Mouse (Mus musculus) forebrain, embryonic 13.5 days (tissue): ENCODE data around the gene Zfp362. TPM values are rescaled to one million over a fixed set of nuclear protein-coding genes. Genes with fewer than 3 reads are reported as not detected.

Experiments
- ATAC-seq: fragments of 200-750 bp; cut with Nextera tagmentation; 2 replicates; pipeline ENCODE4 v1.8.0; 2017
- H3K27ac ChIP-seq: fragments of 300-500 bp; sonication (generic); 2 replicates; pipeline ENCODE4 v1.5.1; 2015; ENCODE audit warnings: inconsistent platforms, mild to moderate bottlenecking, moderate library complexity
- H3K27me3 ChIP-seq: fragments of 300-500 bp; sonication (generic); 2 replicates; pipeline ENCODE4 v1.6.1; 2015; ENCODE audit warnings: mild to moderate bottlenecking, inconsistent platforms
- H3K36me3 ChIP-seq: fragments of 300-500 bp; sonication (generic); 2 replicates; pipeline ENCODE4 v1.6.1; 2015; ENCODE audit warnings: mild to moderate bottlenecking, inconsistent platforms; ENCODE audit not compliant: poor library complexity, severe bottlenecking
- H3K4me1 ChIP-seq: fragments of 300-500 bp; sonication (generic); 2 replicates; pipeline ENCODE4 v1.6.1; 2015; ENCODE audit warnings: inconsistent platforms
- H3K4me2 ChIP-seq: fragments of 300-500 bp; sonication (generic); 2 replicates; pipeline ENCODE4 v1.6.1; 2015; ENCODE audit warnings: inconsistent platforms, mild to moderate bottlenecking, moderate library complexity
- H3K4me3 ChIP-seq: fragments of 300-500 bp; sonication (generic); 2 replicates; pipeline ENCODE4 v1.5.1; 2015; ENCODE audit warnings: mild to moderate bottlenecking, inconsistent platforms
- H3K9ac ChIP-seq: fragments of 300-500 bp; sonication (generic); 2 replicates; pipeline ENCODE4 v1.6.1; 2015; ENCODE audit warnings: mild to moderate bottlenecking, inconsistent platforms
- H3K9me3 ChIP-seq: fragments of 300-500 bp; sonication (generic); replicated peaks from 2 replicates; pipeline ENCODE4 v1.6.1; 2016; ENCODE audit warnings: inconsistent platforms
- WGBS: fragments of 180-500 bp; shearing (Covaris S2); methylation state at CpG from one replicate; pipeline ENCODE4 v1.1.7; 2015; 5-methylcytosine and 5-hydroxymethylcytosine counted together
- polyA plus RNA-seq: library from polyadenylated mRNA; unstranded; fragments of >200 nt; fragmentation: Nextera tagmentation; extraction: Ambion mirVana; gene quantifications from 2 replicates; pipeline ENCODE4 v1.2.1, GENCODE M21; 2015

The Zfp362 gene
- polyA plus RNA-seq, 1 experiment from 2014 or later = 42.3 TPM

- H3K4me1 ChIP-seq = no peaks in the 10 kb centered on the region
- no peaks in the 10 kb centered on the region for H3K9me3 ChIP-seq
- no peak overlapping the region for H3K27ac ChIP-seq
- no peak for ATAC-seq
- 94% methylated on average over 9 of the region's 9 CpGs for WGBS
- H3K27me3 ChIP-seq = no peaks in the 10 kb centered on the region
- H3K36me3 ChIP-seq = peaks cover 83% of the 10 kb centered on the region
- no peak overlapping the region for H3K9ac ChIP-seq
- H3K4me2 ChIP-seq = no peak overlapping the region
- no peak overlapping the region for H3K4me3 ChIP-seq
Measured at GRCm38 (mm10) chr4:128774467-128774866, 31.4 kb downstream of the Zfp362 start.

GRCm38 (mm10) chr4:128773820-128774219 lies 32.0 kb downstream of the Zfp362 start:
- H3K9ac ChIP-seq = no peak overlapping the region
- no peak for ATAC-seq
- H3K36me3 ChIP-seq = peaks cover 77% of the 10 kb centered on the region
- no peak overlapping the region for H3K4me2 ChIP-seq
- H3K4me1 ChIP-seq = no peaks in the 10 kb centered on the region
- H3K9me3 ChIP-seq = no peaks in the 10 kb centered on the region
- WGBS = 91% methylated on average over 11 of the region's 11 CpGs
- no peak overlapping the region for H3K27ac ChIP-seq
- no peaks in the 10 kb centered on the region for H3K27me3 ChIP-seq
- H3K4me3 ChIP-seq = no peak overlapping the region

GRCm38 (mm10) chr4:128770698-128771097 lies 35.1 kb downstream of the Zfp362 start:
- H3K4me1 ChIP-seq = no peaks in the 10 kb centered on the region
- no peak overlapping the region for H3K9ac ChIP-seq
- no peaks in the 10 kb centered on the region for H3K9me3 ChIP-seq
- H3K4me2 ChIP-seq = no peak overlapping the region
- H3K27me3 ChIP-seq = no peaks in the 10 kb centered on the region
- WGBS = 86% methylated on average over 5 of the region's 5 CpGs
- no peak; the same call in 1 of the 2 replicates for ATAC-seq
- H3K36me3 ChIP-seq = peaks cover 56% of the 10 kb centered on the region
- H3K27ac ChIP-seq = no peak overlapping the region; the same call in 1 of the 2 replicates
- H3K4me3 ChIP-seq = no peak overlapping the region

GRCm38 (mm10) chr4:128769569-128770355 lies 36.1 kb downstream of the Zfp362 start:
- Histone ChIP-seq H3K4me3 (no peak overlapping the region), H3K9me3 (no peaks in the 10 kb centered on the region), H3K4me1 (no peaks in the 10 kb centered on the region), H3K9ac (no peak overlapping the region), H3K4me2 (no peak overlapping the region), H3K36me3 (peaks cover 47% of the 10 kb centered on the region), H3K27ac (no peak overlapping the region), H3K27me3 (no peaks in the 10 kb centered on the region)
- ATAC-seq = no peak
- WGBS = 85% methylated on average over 13 of the region's 13 CpGs

- WGBS = 84% methylated on average over 13 of the region's 13 CpGs
- H3K36me3 ChIP-seq = peaks cover 34% of the 10 kb centered on the region
- H3K27ac ChIP-seq = no peak overlapping the region
- no peak overlapping the region for H3K4me3 ChIP-seq
- H3K4me2 ChIP-seq = no peak overlapping the region
- no peaks in the 10 kb centered on the region for H3K27me3 ChIP-seq
- ATAC-seq = no peak
- peaks cover 5% of the 10 kb centered on the region for H3K9me3 ChIP-seq
- no peak overlapping the region for H3K9ac ChIP-seq
- no peaks in the 10 kb centered on the region for H3K4me1 ChIP-seq
Measured at GRCm38 (mm10) chr4:128768120-128768519, 37.7 kb downstream of the Zfp362 start.

GRCm38 (mm10) chr4:128766929-128767328 lies 38.9 kb downstream of the Zfp362 start:
- Histone ChIP-seq H3K4me3 (no peak overlapping the region), H3K27me3 (no peaks in the 10 kb centered on the region), H3K27ac (no peak overlapping the region), H3K36me3 (peaks cover 27% of the 10 kb centered on the region), H3K4me2 (no peak overlapping the region), H3K4me1 (no peaks in the 10 kb centered on the region), H3K9ac (no peak overlapping the region), H3K9me3 (peaks cover 11% of the 10 kb centered on the region)
- WGBS = 94% methylated on average over 20 of the region's 20 CpGs
- ATAC-seq = no peak

GRCm38 (mm10) chr4:128760029-128760428 lies 45.8 kb downstream of the Zfp362 start:
- Histone ChIP-seq H3K27me3 (no peaks in the 10 kb centered on the region), H3K36me3 (peaks cover 21% of the 10 kb centered on the region), H3K27ac (no peak overlapping the region), H3K4me1 (0 out of 2 replicates have a peak, but pooled peaks cover 4% of the 10 kb centered on the region), H3K9me3 (peaks cover 11% of the 10 kb centered on the region), H3K4me3 (no peak overlapping the region), H3K4me2 (no peak overlapping the region), H3K9ac (no peak overlapping the region)
- ATAC-seq = no peak
- 95% methylated on average over 6 of the region's 6 CpGs for WGBS

GRCm38 (mm10) chr4:128759214-128759613 lies 46.6 kb downstream of the Zfp362 start:
- Histone ChIP-seq H3K27me3 (no peaks in the 10 kb centered on the region), H3K4me1 (0 out of 2 replicates have a peak, but pooled peaks cover 4% of the 10 kb centered on the region), H3K27ac (no peak overlapping the region), H3K9ac (no peak overlapping the region), H3K9me3 (peaks cover 11% of the 10 kb centered on the region), H3K4me2 (no peak overlapping the region), H3K36me3 (peaks cover 24% of the 10 kb centered on the region), H3K4me3 (no peak overlapping the region)
- 87% methylated on average over 5 of the region's 5 CpGs for WGBS
- no peak for ATAC-seq

GRCm38 (mm10) chr4:128755900-128756299 lies 49.9 kb downstream of the Zfp362 start:
- Histone ChIP-seq H3K9me3 (no peaks in the 10 kb centered on the region), H3K27ac (peak overlapping the region; percentile 68)
- peak; percentile 17; the same call in 1 of the 2 replicates for ATAC-seq

GRCm38 (mm10) chr4:128755064-128755463 lies 50.8 kb downstream of the Zfp362 start, which contains the start of gene A3galt2:
TSS of gene A3galt2 (plus strand) at chr4:128755364.
- Histone ChIP-seq H3K36me3 (peaks cover 57% of the 10 kb centered on the region), H3K9me3 (no peaks in the 10 kb centered on the region), H3K4me3 (no peak within 1 kb of the TSS), H3K4me2 (no peak within 1 kb of the TSS), H3K4me1 (0 out of 2 replicates have a peak, but pooled peaks cover 4% of the 10 kb centered on the region), H3K9ac (peak within 1 kb of the TSS; percentile 19; the same call in 1 of the 2 replicates), H3K27ac (peak within 1 kb of the TSS; percentile 68), H3K27me3 (no peaks in the 10 kb centered on the region)
- ATAC-seq = 0 out of 2 replicates have a peak, but pooled peaks have one; percentile 17
- WGBS = 76% methylated on average over 3 of the region's 3 CpGs

More at GRCm38 (mm10) chr4:128755900-128756299, 49.9 kb downstream of the Zfp362 start:
- H3K4me2 ChIP-seq = no peak overlapping the region
- peaks cover 49% of the 10 kb centered on the region for H3K36me3 ChIP-seq
- H3K27me3 ChIP-seq = no peaks in the 10 kb centered on the region
- H3K4me3 ChIP-seq = no peak overlapping the region
- 82% methylated on average over 7 of the region's 7 CpGs for WGBS
- 0 out of 2 replicates have a peak, but pooled peaks cover 4% of the 10 kb centered on the region for H3K4me1 ChIP-seq
- peak overlapping the region; percentile 19; the same call in 1 of the 2 replicates for H3K9ac ChIP-seq

- Histone ChIP-seq H3K9me3 (no peaks in the 10 kb centered on the region), H3K9ac (no peak overlapping the region), H3K4me1 (0 out of 2 replicates have a peak, but pooled peaks cover 4% of the 10 kb centered on the region), H3K4me2 (no peak overlapping the region), H3K27ac (peak overlapping the region; percentile 31), H3K4me3 (no peak overlapping the region), H3K27me3 (no peaks in the 10 kb centered on the region), H3K36me3 (peaks cover 72% of the 10 kb centered on the region)
- WGBS = 90% methylated on average over 7 of the region's 7 CpGs
- 0 out of 2 replicates have a peak, but pooled peaks have one; percentile 9 for ATAC-seq
Measured at GRCm38 (mm10) chr4:128753571-128753970, 52.3 kb downstream of the Zfp362 start.

- Histone ChIP-seq H3K9me3 (no peaks in the 10 kb centered on the region), H3K4me3 (no peak overlapping the region), H3K4me1 (0 out of 2 replicates have a peak, but pooled peaks cover 14% of the 10 kb centered on the region), H3K36me3 (peaks cover 86% of the 10 kb centered on the region), H3K4me2 (no peak overlapping the region), H3K27me3 (no peaks in the 10 kb centered on the region), H3K27ac (peak overlapping the region; percentile 19; the same call in 1 of the 2 replicates), H3K9ac (no peak overlapping the region)
- 89% methylated on average over 13 of the region's 13 CpGs for WGBS
- no peak for ATAC-seq
Measured at GRCm38 (mm10) chr4:128752031-128752757, 53.7 kb downstream of the Zfp362 start.
